Mouse (Mus musculus) erythroblast, embryonic 14.5 days (primary cell): ENCODE data around the gene Setdb1.

Source experiments
- GATA1 ChIP-seq: IDR thresholded peaks from 2 replicates; pipeline ENCODE4 v1.6.1; 2012; ENCODE audit warnings: low read length, inconsistent platforms, mixed read lengths
- TAL1 ChIP-seq: IDR thresholded peaks from 3 replicates; pipeline ENCODE4 v1.6.1; 2012; ENCODE audit warnings: low read length, inconsistent platforms, mixed read lengths

- TF ChIP-seq TAL1 (no peak), GATA1 (no peak)
Observed at GRCm38 (mm10) chr3:95277149-95277551, 79.9 kb downstream of the Setdb1 start.
